Mouse (Mus musculus): ENCODE measurements at regions not wholly inside any gene's neighbourhood (a gene's known extent, or its start where the extent isn't known, plus 50 kb on each side); places are given as distances from the start of the nearest gene placed in this dataset.
A peak's percentile ranks its signal among the peaks of the same experiment; 100 is the strongest.

GRCm38 (mm10) chr3:44912664-44913063, 465.5 kb upstream of the Pcdh10 start:
- DNase-seq (ENCODE audit: low spot score) = peak; percentile 10

- DNase-seq (ENCODE audit: low spot score) = no peak
These were observed 463.9 kb upstream of the Pcdh10 start for GRCm38 (mm10) chr3:44914321-44914720.

All from embryo, embryonic 10 days (tissue).